Mouse (Mus musculus) erythroblast, embryonic 14.5 days (primary cell): ENCODE measurements around the gene Peli2.

Source experiments
- GATA1 ChIP-seq: IDR thresholded peaks from 2 replicates; pipeline ENCODE4 v1.6.1; 2012; ENCODE audit warnings: low read length, inconsistent platforms, mixed read lengths
- TAL1 ChIP-seq: IDR thresholded peaks from 3 replicates; pipeline ENCODE4 v1.6.1; 2012; ENCODE audit warnings: low read length, inconsistent platforms, mixed read lengths

DNA sequence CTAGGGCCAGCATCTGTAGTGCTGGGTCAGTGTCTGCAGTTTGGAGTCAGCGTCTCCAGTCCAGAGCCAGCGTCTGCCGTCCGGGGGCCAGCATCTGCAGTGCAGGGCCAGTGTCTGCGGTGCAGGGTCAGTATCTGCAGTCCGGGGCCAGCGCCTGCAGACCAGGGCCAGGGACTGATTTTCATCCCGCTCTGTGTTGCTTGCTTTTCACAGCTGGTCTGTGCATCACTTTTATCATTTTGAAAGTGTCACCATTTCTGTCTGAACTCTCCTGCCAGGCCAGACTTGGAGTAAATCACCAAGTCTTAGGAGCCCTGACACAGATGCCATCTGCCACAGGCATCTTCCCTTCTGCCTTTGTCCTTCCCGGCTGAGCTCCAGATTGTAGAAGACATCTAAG is 79.7 kb downstream of the Peli2 start:
- TF ChIP-seq TAL1 (no peak), GATA1 (no peak)
